ENCODE assay signal across 10 mouse cellular contexts in the genomic region with DNA sequence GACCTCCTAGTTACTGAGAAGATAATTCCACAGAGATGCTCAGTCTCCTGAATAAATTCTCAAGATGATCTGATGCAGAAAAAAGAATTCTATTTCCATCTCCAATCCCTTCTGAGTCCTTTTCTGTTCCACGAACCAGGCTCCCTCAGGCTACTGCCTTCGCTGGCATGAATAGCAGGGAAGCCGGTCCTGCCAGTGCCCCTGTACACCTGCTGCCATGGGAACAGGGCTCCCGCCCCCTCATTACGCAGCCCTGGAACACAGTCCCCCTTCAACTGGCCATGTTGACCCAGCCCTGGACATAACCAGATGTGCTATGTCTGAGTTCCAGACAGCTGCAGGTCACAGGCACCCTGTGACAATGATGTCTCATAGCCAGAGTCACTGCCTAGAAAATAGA.
DNase-seq lines count a peak whose midpoint lies in the region; ATAC-seq lines count a peak whose summit lies in the region.
"Had no signal": no experiment of that assay in that cellular context is flagged by ENCODE, and none has a peak within 500 bp of the region (broad histone marks: within the 10 kb centered on the region; RNA-seq: fewer than 3 reads in every experiment).

No protein-coding gene starts in this region.

- peak; percentile 48; the same call in 1 of the 2 replicates for ATAC-seq in forebrain, embryonic 13.5 days
- ATAC-seq in forebrain, embryonic 15.5 days (replicated peaks): no peak
- no peak for ATAC-seq in intestine, embryonic 14.5 days (replicated peaks; ENCODE audit: low FRiP score, low TSS enrichment, low read depth)
- no peak for ATAC-seq in intestine, embryonic 15.5 days
- 0 out of 2 replicates have a peak, but pooled peaks have one; percentile 27 for ATAC-seq in neural tube, embryonic 13.5 days (ENCODE audit: low read depth)

- H3K27ac ChIP-seq in forebrain, embryonic 13.5 days: no peak overlapping the region
- no peak overlapping the region for H3K27ac ChIP-seq in forebrain, embryonic 15.5 days (replicated peaks)
- no peak overlapping the region for H3K27ac ChIP-seq in intestine, embryonic 14.5 days (ENCODE audit: low read depth)
- no peak overlapping the region for H3K27ac ChIP-seq in intestine, embryonic 15.5 days
- no peak overlapping the region for H3K27ac ChIP-seq in neural tube, embryonic 13.5 days (replicated peaks)
- H3K27ac ChIP-seq: liver, embryonic 14.5 days had no signal

- H3K4me1 ChIP-seq in forebrain, embryonic 13.5 days: peaks cover 5% of the 10 kb centered on the region; the same call in 1 of the 2 replicates
- H3K4me1 ChIP-seq in forebrain, embryonic 15.5 days: peaks cover 11% of the 10 kb centered on the region
- no peaks in the 10 kb centered on the region for H3K4me1 ChIP-seq in intestine, embryonic 14.5 days (replicated peaks; ENCODE audit: control insufficient read depth, insufficient read depth, low read length)
- H3K4me1 ChIP-seq in intestine, embryonic 15.5 days (replicated peaks): no peaks in the 10 kb centered on the region
- 0 out of 2 replicates have a peak, but pooled peaks cover 4% of the 10 kb centered on the region for H3K4me1 ChIP-seq in neural tube, embryonic 13.5 days (replicated peaks)

- no peak overlapping the region for H3K4me3 ChIP-seq in forebrain, embryonic 13.5 days
- H3K4me3 ChIP-seq in forebrain, embryonic 15.5 days: no peak overlapping the region
- H3K4me3 ChIP-seq in intestine, embryonic 14.5 days (ENCODE audit: low read depth, low read length): no peak overlapping the region
- no peak overlapping the region for H3K4me3 ChIP-seq in intestine, embryonic 15.5 days (replicated peaks)
- H3K4me3 ChIP-seq in neural tube, embryonic 13.5 days: no peak overlapping the region

- H3K9me3 ChIP-seq in forebrain, embryonic 13.5 days (replicated peaks): no peaks in the 10 kb centered on the region
- H3K9me3 ChIP-seq in forebrain, embryonic 15.5 days: no peaks in the 10 kb centered on the region
- H3K9me3 ChIP-seq in intestine, embryonic 14.5 days (ENCODE audit: control insufficient read depth, low read length): no peaks in the 10 kb centered on the region
- no peaks in the 10 kb centered on the region for H3K9me3 ChIP-seq in intestine, embryonic 15.5 days
- no peaks in the 10 kb centered on the region for H3K9me3 ChIP-seq in neural tube, embryonic 13.5 days

- 64% methylated on average over 5 of the region's 5 CpGs for WGBS in forebrain, embryonic 13.5 days
- 43% methylated on average over 5 of the region's 5 CpGs for WGBS in forebrain, embryonic 15.5 days
- 79% methylated on average over 5 of the region's 5 CpGs for WGBS in intestine, embryonic 14.5 days
- WGBS in intestine, embryonic 15.5 days: 78% methylated on average over 5 of the region's 5 CpGs
- 53% methylated on average over 5 of the region's 5 CpGs for WGBS in neural tube, embryonic 13.5 days

- DNase-seq in intestine, embryonic 14.5 days (ENCODE audit: low spot score): peak; percentile 23
- no peak for DNase-seq in neural tube, embryonic 10.5 days (ENCODE audit: extremely low spot score, low spot score)
- peak; percentile 28 for DNase-seq in kidney, postnatal 10 days
- no peak for DNase-seq in cerebellum, postnatal 36 days
- DNase-seq: embryo, embryonic 11 days had no signal

- H3K4me2 ChIP-seq in forebrain, embryonic 13.5 days: no peak overlapping the region
- no peak overlapping the region for H3K4me2 ChIP-seq in forebrain, embryonic 15.5 days (replicated peaks)
- no peak overlapping the region for H3K4me2 ChIP-seq in intestine, embryonic 14.5 days (ENCODE audit: low read length)
- no peak overlapping the region for H3K4me2 ChIP-seq in intestine, embryonic 15.5 days (replicated peaks)
- H3K4me2 ChIP-seq in neural tube, embryonic 13.5 days: no peak overlapping the region

- H3K27me3 ChIP-seq in forebrain, embryonic 13.5 days: no peaks in the 10 kb centered on the region
- no peaks in the 10 kb centered on the region for H3K27me3 ChIP-seq in forebrain, embryonic 15.5 days
- H3K27me3 ChIP-seq in intestine, embryonic 14.5 days (replicated peaks; ENCODE audit: control insufficient read depth, insufficient read depth, low read length): no peaks in the 10 kb centered on the region
- no peaks in the 10 kb centered on the region for H3K27me3 ChIP-seq in intestine, embryonic 15.5 days (replicated peaks)
- H3K27me3 ChIP-seq in neural tube, embryonic 13.5 days: no peaks in the 10 kb centered on the region

- no peaks in the 10 kb centered on the region for H3K36me3 ChIP-seq in forebrain, embryonic 13.5 days (ENCODE audit: poor library complexity, severe bottlenecking)
- no peaks in the 10 kb centered on the region for H3K36me3 ChIP-seq in forebrain, embryonic 15.5 days
- no peaks in the 10 kb centered on the region for H3K36me3 ChIP-seq in intestine, embryonic 14.5 days (ENCODE audit: control insufficient read depth, insufficient read depth, low read length)
- H3K36me3 ChIP-seq in intestine, embryonic 15.5 days: no peaks in the 10 kb centered on the region
- H3K36me3 ChIP-seq in neural tube, embryonic 13.5 days: no peaks in the 10 kb centered on the region

- H3K9ac ChIP-seq in forebrain, embryonic 13.5 days: no peak overlapping the region
- H3K9ac ChIP-seq in forebrain, embryonic 15.5 days (replicated peaks): no peak overlapping the region
- H3K9ac ChIP-seq in intestine, embryonic 14.5 days (ENCODE audit: low read length): no peak overlapping the region
- H3K9ac ChIP-seq in intestine, embryonic 15.5 days: no peak overlapping the region
- no peak overlapping the region for H3K9ac ChIP-seq in neural tube, embryonic 13.5 days
- H3K9ac ChIP-seq: liver, embryonic 14.5 days had no signal

Comparison
In these comparisons a context has a peak if more than half of its experiments do, and no peak if none do; other contexts are left out.
1. ATAC-seq: peak in forebrain, embryonic 13.5 days (single experiment) and neural tube, embryonic 13.5 days (single experiment); none in forebrain, embryonic 15.5 days (single experiment), intestine, embryonic 14.5 days (single experiment) and intestine, embryonic 15.5 days (single experiment).
2. DNase-seq: peak in intestine, embryonic 14.5 days (single experiment) and kidney, postnatal 10 days (single experiment); none in neural tube, embryonic 10.5 days (single experiment) and cerebellum, postnatal 36 days (0 of 2).